Mouse (Mus musculus): Measurements from ENCODE around the gene B4galnt3. TPM values are rescaled to one million over a fixed set of nuclear protein-coding genes. Genes with fewer than 3 reads are reported as not detected.

B4galnt3 gene
- polyA plus RNA-seq, 1 experiment from 2014 or later = 1.2 TPM

GRCm38 (mm10) chr6:120157479-120157878 lies 136.9 kb downstream of the B4galnt3 start:
- Histone ChIP-seq H3K4me2 (replicated peaks) (no peak overlapping the region), H3K4me1 (peaks cover 6% of the 10 kb centered on the region), H3K27me3 (no peaks in the 10 kb centered on the region), H3K27ac (no peak overlapping the region), H3K4me3 (no peak overlapping the region), H3K9me3 (no peaks in the 10 kb centered on the region), H3K36me3 (no peaks in the 10 kb centered on the region), H3K9ac (no peak overlapping the region)
- WGBS = 73% methylated on average over 6 of the region's 6 CpGs
- no peak for ATAC-seq (ENCODE audit: insufficient number of reproducible peaks, insufficient read depth, low FRiP score, low TSS enrichment)

GRCm38 (mm10) chr6:120155510-120155909 lies 138.8 kb downstream of the B4galnt3 start:
- H3K4me2 ChIP-seq (replicated peaks) = no peak overlapping the region
- H3K4me1 ChIP-seq = peaks cover 6% of the 10 kb centered on the region
- no peak overlapping the region for H3K4me3 ChIP-seq
- H3K27ac ChIP-seq = no peak overlapping the region
- no peak for ATAC-seq (ENCODE audit: insufficient number of reproducible peaks, insufficient read depth, low FRiP score, low TSS enrichment)
- H3K27me3 ChIP-seq = no peaks in the 10 kb centered on the region
- 83% methylated on average over 4 of the region's 4 CpGs for WGBS
- H3K9ac ChIP-seq = no peak overlapping the region
- H3K36me3 ChIP-seq = no peaks in the 10 kb centered on the region
- H3K9me3 ChIP-seq = no peaks in the 10 kb centered on the region

- Histone ChIP-seq H3K9me3 (no peaks in the 10 kb centered on the region), H3K36me3 (no peaks in the 10 kb centered on the region), H3K27ac (no peak overlapping the region), H3K27me3 (no peaks in the 10 kb centered on the region), H3K4me2 (replicated peaks) (no peak overlapping the region), H3K4me3 (no peak overlapping the region), H3K4me1 (peaks cover 6% of the 10 kb centered on the region), H3K9ac (no peak overlapping the region)
- ATAC-seq (ENCODE audit: insufficient number of reproducible peaks, insufficient read depth, low FRiP score, low TSS enrichment) = no peak
- WGBS = 70% methylated on average over 5 of the region's 5 CpGs
Observed at GRCm38 (mm10) chr6:120154526-120155309, 139.6 kb downstream of the B4galnt3 start.

Other genes starting within 250 kb of the B4galnt3 start
- gene Ninj2, start 201.2 kb downstream of the B4galnt3 start, polyA plus RNA-seq (2016; fragmentation: Nextera tagmentation; extraction: Ambion mirVana) = not detected in 2 replicates
- gene D330020A13Rik, start 195 bp downstream of the B4galnt3 start, polyA plus RNA-seq (2016; fragmentation: Nextera tagmentation; extraction: Ambion mirVana) = 0.72 and 0.79 TPM in 2 replicates
- gene Kdm5a, start 69.6 kb upstream of the B4galnt3 start, polyA plus RNA-seq (2016; fragmentation: Nextera tagmentation; extraction: Ambion mirVana) = 50.6 and 58.3 TPM in 2 replicates
- 23.9 and 26.8 TPM in 2 replicates for gene Ccdc77, start 69.8 kb upstream of the B4galnt3 start, polyA plus RNA-seq (2016; fragmentation: Nextera tagmentation; extraction: Ambion mirVana)
- gene Il17ra, start 168.7 kb upstream of the B4galnt3 start, polyA plus RNA-seq (2016; fragmentation: Nextera tagmentation; extraction: Ambion mirVana) = 4.1 and 5.6 TPM in 2 replicates
- gene Tmem121b, start 199.2 kb upstream of the B4galnt3 start, polyA plus RNA-seq (2016; fragmentation: Nextera tagmentation; extraction: Ambion mirVana) = 0.65 and 0.71 TPM in 2 replicates
- 19.4 and 22.9 TPM in 2 replicates for gene Hdhd5, start 236.8 kb upstream of the B4galnt3 start, polyA plus RNA-seq (2016; fragmentation: Nextera tagmentation; extraction: Ambion mirVana)